Mouse (Mus musculus) subcutaneous adipose tissue, adult 2 months (tissue): ENCODE measurements around the gene Vmn1r227. TPM values are rescaled to one million over a fixed set of nuclear protein-coding genes. Genes with fewer than 3 reads are reported as not detected.

Experiments
- polyA plus RNA-seq: library from polyadenylated mRNA; depleted of rRNA; stranded (reverse); fragments of >200 nt; gene quantifications from 2 replicates; pipeline ENCODE4 v1.2.3, GENCODE M21; 2012; ENCODE audit warnings: low replicate concordance; rRNA removed

Vmn1r227 gene
- polyA plus RNA-seq, result not detected in 2 replicates

GRCm38 (mm10) chr17:20729543-20729942 is at the start of gene Vmn1r227:
Gene Vmn1r227, plus strand, starts transcription at chr17:20729843.

GRCm38 (mm10) chr17:20682543-20682942 is 47.1 kb upstream of the Vmn1r227 start, which contains the start of gene Vmn1r226:
Gene Vmn1r226, plus strand, starts transcription at chr17:20682843.

GRCm38 (mm10) chr17:20786057-20786456 is 56.4 kb downstream of the Vmn1r227 start, which contains the start of gene Vmn1r228:
Gene Vmn1r228, minus strand, starts transcription at chr17:20786157.

Other genes with a start within 250 kb of the Vmn1r227 start
- not detected in 2 replicates for gene Vmn2r108, start 248.5 kb upstream of the Vmn1r227 start, polyA plus RNA-seq
- gene Vmn1r225, start 231.7 kb upstream of the Vmn1r227 start, polyA plus RNA-seq, result not detected in 2 replicates
- not detected in 2 replicates for gene Vmn2r109, start 165.1 kb upstream of the Vmn1r227 start, polyA plus RNA-seq
- gene Vmn2r110, start 133.4 kb upstream of the Vmn1r227 start, polyA plus RNA-seq, result not detected in 2 replicates
- not detected in 2 replicates for gene Fpr-rs3, start 105.0 kb upstream of the Vmn1r227 start, polyA plus RNA-seq
- not detected in 2 replicates for gene Vmn1r226, start 47.0 kb upstream of the Vmn1r227 start, polyA plus RNA-seq
- not detected in 2 replicates for gene Vmn1r228, start 56.3 kb downstream of the Vmn1r227 start, polyA plus RNA-seq
- not detected in 2 replicates for gene Vmn1r229, start 81.7 kb downstream of the Vmn1r227 start, polyA plus RNA-seq
- not detected in 2 replicates for gene Vmn1r230, start 110.6 kb downstream of the Vmn1r227 start, polyA plus RNA-seq
- not detected in 2 replicates for gene Vmn1r231, start 175.2 kb downstream of the Vmn1r227 start, polyA plus RNA-seq
- gene Vmn1r232, start 189.9 kb downstream of the Vmn1r227 start, polyA plus RNA-seq, result not detected in 2 replicates
- gene Ppp2r1a, start 215.5 kb downstream of the Vmn1r227 start, polyA plus RNA-seq, result 275 and 294 TPM in 2 replicates